Mouse (Mus musculus) myocyte (in vitro differentiated cells): ENCODE data around the gene Pold3. TPM values are rescaled to one million over a fixed set of nuclear protein-coding genes. Genes with fewer than 3 reads are reported as not detected.

ENCODE experiments used
- H3K27me3 ChIP-seq: one replicate; pipeline ENCODE4 v1.6.1; 2011; ENCODE audit not compliant: control insufficient read depth, insufficient read depth, insufficient read length
- H3K36me3 ChIP-seq: one replicate; pipeline ENCODE4 v1.6.1; 2011; ENCODE audit not compliant: control insufficient read depth, insufficient read depth
- H3K4me2 ChIP-seq: one replicate; pipeline ENCODE4 v1.6.1; 2011; ENCODE audit warnings: low read depth, control low read depth
- H3K4me3 ChIP-seq: one replicate; pipeline ENCODE4 v1.5.1; 2011; ENCODE audit warnings: mild to moderate bottlenecking, control low read depth, moderate library complexity
- H3K79me2 ChIP-seq: one replicate; pipeline ENCODE4 v1.6.1; 2011; ENCODE audit not compliant: control insufficient read depth, insufficient read depth
- H3ac ChIP-seq: one replicate; pipeline ENCODE4 v1.6.1; 2011; ENCODE audit not compliant: control insufficient read depth, insufficient read length
- CEBPB ChIP-seq: IDR thresholded peaks from 2 replicates; pipeline ENCODE4 v1.6.1; 2011; ENCODE audit warnings: mild to moderate bottlenecking, moderate library complexity; ENCODE audit not compliant: poor library complexity, insufficient read depth, severe bottlenecking
- E2F4 ChIP-seq: IDR thresholded peaks from one replicate; pipeline ENCODE4 v1.6.1; 2011; ENCODE audit warnings: mild to moderate bottlenecking, control low read depth, moderate library complexity; ENCODE audit not compliant: insufficient read depth
- MAX ChIP-seq: IDR thresholded peaks from one replicate; pipeline ENCODE4 v1.6.1; 2011; ENCODE audit warnings: low read depth, mild to moderate bottlenecking, control low read depth
- MYOD1 ChIP-seq, 3 experiments: IDR thresholded peaks; one replicate each; pipeline ENCODE4 v1.6.1; 2011; ENCODE audit warnings: control low read depth in 2 of 3, low read depth in 2 of 3, mild to moderate bottlenecking in 2 of 3, moderate library complexity in 1 of 3; ENCODE audit not compliant: insufficient read length in 2 of 3, control insufficient read depth in 1 of 3
- MYOG ChIP-seq, 3 experiments: IDR thresholded peaks; one replicate each; pipeline ENCODE4 v1.6.1; 2011; ENCODE audit warnings: control low read depth in 2 of 3, low read depth in 2 of 3, mild to moderate bottlenecking in 2 of 3; ENCODE audit not compliant: insufficient read length in 2 of 3, control insufficient read depth in 1 of 3, insufficient read depth in 1 of 3
- POLR2A ChIP-seq: IDR thresholded peaks from one replicate; pipeline ENCODE4 v1.6.1; 2011; ENCODE audit warnings: low read depth, mild to moderate bottlenecking, control low read depth, moderate library complexity; ENCODE audit not compliant: insufficient read length
- POLR2AphosphoS2 ChIP-seq: IDR thresholded peaks from one replicate; pipeline ENCODE4 v1.6.1; 2011; ENCODE audit warnings: low read depth, control low read depth; ENCODE audit not compliant: insufficient read length
- REST ChIP-seq: IDR thresholded peaks from one replicate; pipeline ENCODE4 v1.6.1; 2011; ENCODE audit warnings: mild to moderate bottlenecking, control low read depth, moderate library complexity; ENCODE audit not compliant: insufficient read depth, insufficient read length
- SRF ChIP-seq: IDR thresholded peaks from one replicate; pipeline ENCODE4 v1.6.1; 2011; ENCODE audit warnings: low read depth; ENCODE audit not compliant: control insufficient read depth, insufficient read length
- TCF12 ChIP-seq: IDR thresholded peaks from one replicate; pipeline ENCODE4 v1.6.1; 2011; ENCODE audit warnings: mild to moderate bottlenecking, control low read depth; ENCODE audit not compliant: poor library complexity, insufficient read depth, severe bottlenecking
- TCF3 ChIP-seq: IDR thresholded peaks from one replicate; pipeline ENCODE4 v1.6.1; 2011; ENCODE audit warnings: low read depth, control low read depth; ENCODE audit not compliant: insufficient read length
- USF1 ChIP-seq: IDR thresholded peaks from one replicate; pipeline ENCODE4 v1.6.1; 2011; ENCODE audit warnings: low read depth, mild to moderate bottlenecking, control low read depth, moderate library complexity
- polyA plus RNA-seq: library from polyadenylated mRNA; unstranded; fragments of >200 nt; fragmentation: generic; extraction: Trizol; gene quantifications from one replicate; pipeline ENCODE4 v1.2.1, GENCODE M21; 2012; ENCODE audit warnings: missing spikeins

Gene Pold3
- polyA plus RNA-seq, 1 experiment, result 7.4 TPM

DNA sequence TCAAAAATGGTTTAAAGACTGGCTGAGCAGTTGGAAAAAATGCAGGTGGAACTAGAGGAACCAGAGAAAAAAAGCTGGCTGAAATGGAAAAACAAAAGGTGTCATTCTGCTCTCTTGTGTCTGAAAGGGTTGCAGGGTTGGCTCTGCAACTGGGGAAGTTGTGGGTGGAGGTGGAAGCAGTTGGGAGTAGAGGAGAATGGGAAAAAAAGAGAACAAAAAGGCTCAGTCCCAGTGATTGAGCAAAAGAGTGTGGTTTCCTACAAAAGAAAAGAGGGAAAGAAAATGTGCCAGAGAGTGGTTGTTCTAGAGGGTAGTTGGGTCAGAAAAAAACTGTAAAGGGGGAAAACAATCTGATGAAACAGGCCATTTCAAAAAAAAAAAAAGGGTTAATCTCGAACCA is 19.2 kb upstream of the Pold3 start:
- Histone ChIP-seq H3K4me2 (no peak overlapping the region), H3K36me3 (no peaks in the 10 kb centered on the region), H3K27me3 (no peaks in the 10 kb centered on the region), H3K4me3 (no peak overlapping the region), H3ac (no peak overlapping the region), H3K79me2 (no peaks in the 10 kb centered on the region)
- no peak for TF ChIP-seq CEBPB

GRCm38 (mm10) chr7:100138075-100138474 is 16.7 kb upstream of the Pold3 start:
- no peak overlapping the region for H3ac ChIP-seq
- no peak overlapping the region for H3K4me3 ChIP-seq
- no peaks in the 10 kb centered on the region for H3K27me3 ChIP-seq
- no peaks in the 10 kb centered on the region for H3K79me2 ChIP-seq
- H3K4me2 ChIP-seq, result no peak overlapping the region
- H3K36me3 ChIP-seq, result no peaks in the 10 kb centered on the region
- TF ChIP-seq POLR2AphosphoS2 (no peak), TCF12 (no peak), SRF (no peak), MYOG (IDR thresholded peaks at IDR 0.05; ENCODE audit: control insufficient read depth in 1 of 3, insufficient read depth in 1 of 3, insufficient read length in 2 of 3, low read depth in 2 of 3) (no peak), TCF3 (no peak), MYOD1 (IDR thresholded peaks at IDR 0.05; ENCODE audit: control insufficient read depth in 1 of 3, insufficient read length in 2 of 3, low read depth in 2 of 3) (no peak), MAX (no peak), CEBPB (no peak), POLR2A (no peak), E2F4 (no peak)

DNA sequence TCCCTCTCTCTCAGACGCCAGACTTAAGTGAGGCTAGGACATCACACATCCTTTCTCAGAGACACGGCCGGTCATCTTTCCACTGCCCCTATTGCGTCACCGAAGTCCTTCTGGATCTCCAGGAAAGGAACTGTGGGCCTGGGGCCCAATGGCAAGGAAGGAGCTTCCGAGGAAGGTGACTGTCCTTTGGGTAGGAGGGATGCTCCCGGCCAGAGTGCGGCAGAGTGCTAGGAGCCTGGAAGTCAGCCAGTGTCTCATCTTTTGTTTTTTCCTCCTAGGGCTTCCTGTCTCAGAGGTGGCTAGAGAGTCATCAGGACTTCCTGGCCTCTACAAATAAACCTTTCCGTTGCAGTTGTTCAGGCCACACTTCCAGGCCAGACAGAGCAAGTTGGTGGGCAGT is 15.7 kb upstream of the Pold3 start:
- no peak overlapping the region for H3K4me3 ChIP-seq
- no peak overlapping the region for H3ac ChIP-seq
- no peaks in the 10 kb centered on the region for H3K27me3 ChIP-seq
- no peak for TF ChIP-seq POLR2A
- TF ChIP-seq E2F4, result no peak
- no peak for TF ChIP-seq MYOD1 (IDR thresholded peaks at IDR 0.05; ENCODE audit: control insufficient read depth in 1 of 3, insufficient read length in 2 of 3, low read depth in 2 of 3)
- no peak for TF ChIP-seq USF1
- no peak for TF ChIP-seq MAX
- no peak for TF ChIP-seq REST
- TF ChIP-seq SRF, result no peak
- no peak for TF ChIP-seq MYOG (IDR thresholded peaks at IDR 0.05; ENCODE audit: control insufficient read depth in 1 of 3, insufficient read depth in 1 of 3, insufficient read length in 2 of 3, low read depth in 2 of 3)
- TF ChIP-seq TCF3, result no peak
- TF ChIP-seq CEBPB, result no peak
- TF ChIP-seq POLR2AphosphoS2, result no peak
- no peak for TF ChIP-seq TCF12
- H3K4me2 ChIP-seq, result no peak overlapping the region
- no peaks in the 10 kb centered on the region for H3K36me3 ChIP-seq
- no peaks in the 10 kb centered on the region for H3K79me2 ChIP-seq

- no peak for TF ChIP-seq USF1
- no peak for TF ChIP-seq POLR2A
- no peak for TF ChIP-seq TCF3
- TF ChIP-seq CEBPB, result no peak
- TF ChIP-seq REST, result no peak
- no peak for TF ChIP-seq POLR2AphosphoS2
- TF ChIP-seq MYOD1 (IDR thresholded peaks at IDR 0.05; ENCODE audit: control insufficient read depth in 1 of 3, insufficient read length in 2 of 3, low read depth in 2 of 3), result no peak
- no peak overlapping the region for H3K4me2 ChIP-seq
- H3K79me2 ChIP-seq, result no peaks in the 10 kb centered on the region
- no peak overlapping the region for H3ac ChIP-seq
- H3K4me3 ChIP-seq, result no peak overlapping the region
- no peaks in the 10 kb centered on the region for H3K27me3 ChIP-seq
- H3K36me3 ChIP-seq, result no peaks in the 10 kb centered on the region
These were observed 11.0 kb upstream of the Pold3 start for GRCm38 (mm10) chr7:100132379-100132778.

GRCm38 (mm10) chr7:100130592-100130991 is 9.2 kb upstream of the Pold3 start:
- TF ChIP-seq TCF12 (no peak), MYOD1 (IDR thresholded peaks at IDR 0.05; ENCODE audit: control insufficient read depth in 1 of 3, insufficient read length in 2 of 3, low read depth in 2 of 3) (no peak)
- H3K79me2 ChIP-seq, result no peaks in the 10 kb centered on the region
- H3K27me3 ChIP-seq, result no peaks in the 10 kb centered on the region
- H3K36me3 ChIP-seq, result no peaks in the 10 kb centered on the region
- H3ac ChIP-seq, result no peak overlapping the region
- H3K4me3 ChIP-seq, result no peak overlapping the region
- H3K4me2 ChIP-seq, result no peak overlapping the region
